ENCODE assay signal across 20 mouse cellular contexts in genomic region chr13:51600169-51600568, GRCm38 (mm10). TPM values are rescaled to one million over a fixed set of nuclear protein-coding genes. Genes with fewer than 3 reads are reported as not detected.
"Had no signal": no experiment of that assay in that cellular context is flagged by ENCODE, and none has a peak within 500 bp of the region (broad histone marks: within the 10 kb centered on the region; RNA-seq: fewer than 3 reads in every experiment).

No protein-coding gene starts in this region.

- H3K27me3 ChIP-seq: stomach, embryonic 15.5 days had no signal

- ATAC-seq: intestine, postnatal 0 days; liver, postnatal 0 days; midbrain, embryonic 15.5 days had no signal

- H3K36me3 ChIP-seq: limb, embryonic 12.5 days; liver, embryonic 13.5 days; lung, embryonic 15.5 days; midbrain, embryonic 15.5 days; neural tube, embryonic 13.5 days; stomach, embryonic 15.5 days had no signal

- DNase-seq: kidney, adult 8-10 months; kidney, postnatal 36 days; layer of hippocampus, adult 9-11 months; layer of hippocampus, postnatal 36 days; liver; liver, embryonic 13.5 days; liver, postnatal 0 days; right cerebral cortex, postnatal 4 days; spleen, adult 18-20 months; thymus, adult 2 months; thymus, postnatal 4 days had no signal

- H3K9me3 ChIP-seq: limb, embryonic 12.5 days; liver, embryonic 13.5 days; lung, embryonic 15.5 days; megakaryocyte, embryonic 14.5 days; midbrain, embryonic 15.5 days; neural tube, embryonic 13.5 days; stomach, embryonic 15.5 days had no signal

- H3K4me2 ChIP-seq: limb, embryonic 12.5 days; liver, embryonic 13.5 days; lung, embryonic 15.5 days; midbrain, embryonic 11.5 days; midbrain, embryonic 15.5 days; neural tube, embryonic 13.5 days; stomach, embryonic 15.5 days had no signal

- H3K4me3 ChIP-seq: limb, embryonic 12.5 days; liver, embryonic 13.5 days; lung, embryonic 15.5 days; megakaryocyte, embryonic 14.5 days; midbrain, embryonic 15.5 days; neural tube, embryonic 13.5 days; stomach, embryonic 15.5 days had no signal

- H3K27ac ChIP-seq: kidney, postnatal 0 days; limb, embryonic 12.5 days; liver, embryonic 13.5 days; lung, embryonic 15.5 days; midbrain, embryonic 15.5 days; neural tube, embryonic 13.5 days; stomach, embryonic 15.5 days had no signal

- H3K4me1 ChIP-seq: liver, embryonic 13.5 days; megakaryocyte, embryonic 14.5 days had no signal

- H3K9ac ChIP-seq: limb, embryonic 12.5 days; liver, embryonic 13.5 days; liver, postnatal 0 days; lung, embryonic 15.5 days; midbrain, embryonic 15.5 days; neural tube, embryonic 13.5 days; stomach, embryonic 15.5 days had no signal

RNA-seq across cellular contexts. Expression of gene Shc3, which starts 30.9 kb away (rescaled TPM):
- polyA plus RNA-seq: liver, embryonic 13.5 days had no signal
